Mouse (Mus musculus) stomach, postnatal 0 days (tissue): ENCODE data around the gene Ccdc12. TPM values are rescaled to one million over a fixed set of nuclear protein-coding genes. Genes with fewer than 3 reads are reported as not detected.
A peak's percentile ranks its signal among the peaks of the same experiment; 100 is the strongest.

ENCODE experiments used
- ATAC-seq: fragments of 200-750 bp; cut with Nextera tagmentation; 2 replicates; pipeline ENCODE4 v1.8.0; 2017; ENCODE audit not compliant: low FRiP score, low TSS enrichment
- DNase-seq: peaks from one replicate; pipeline ENCODE4 v3.0.0-alpha.2; 2016; ENCODE audit warnings: low spot score
- H3K27ac ChIP-seq: fragments of 300-500 bp; sonication (generic); replicated peaks from 2 replicates; pipeline ENCODE4 v1.5.1; 2014; ENCODE audit warnings: mild to moderate bottlenecking, control low read depth
- H3K27me3 ChIP-seq: fragments of 300-500 bp; sonication (generic); 2 replicates; pipeline ENCODE4 v1.6.1; 2014; ENCODE audit warnings: low read length; ENCODE audit not compliant: control insufficient read depth, insufficient read depth
- H3K36me3 ChIP-seq: fragments of 300-500 bp; sonication (generic); 2 replicates; pipeline ENCODE4 v1.6.1; 2014; ENCODE audit warnings: low read length, mixed read lengths; ENCODE audit not compliant: control insufficient read depth, insufficient read depth
- H3K4me1 ChIP-seq: fragments of 300-500 bp; sonication (generic); replicated peaks from 2 replicates; pipeline ENCODE4 v1.6.1; 2014; ENCODE audit warnings: antibody characterized with exemption; ENCODE audit not compliant: control insufficient read depth, insufficient read depth
- H3K4me2 ChIP-seq: fragments of 300-500 bp; sonication (generic); replicated peaks from 2 replicates; pipeline ENCODE4 v1.6.1; 2014; ENCODE audit warnings: low read depth, mild to moderate bottlenecking, control low read depth, moderate library complexity
- H3K4me3 ChIP-seq: fragments of 300-500 bp; sonication (generic); 2 replicates; pipeline ENCODE4 v1.5.1; 2014; ENCODE audit warnings: low read depth, low read length, control low read depth
- H3K9ac ChIP-seq: fragments of 300-500 bp; sonication (generic); 2 replicates; pipeline ENCODE4 v1.6.1; 2014; ENCODE audit warnings: mild to moderate bottlenecking, low read length, control low read depth, mixed read lengths
- H3K9me3 ChIP-seq: fragments of 300-500 bp; sonication (generic); 2 replicates; pipeline ENCODE4 v1.6.1; 2016; ENCODE audit warnings: low read length; ENCODE audit not compliant: control insufficient read depth
- CTCF ChIP-seq: IDR thresholded peaks from 2 replicates; pipeline ENCODE4 v1.5.1; 2016; ENCODE audit warnings: antibody characterized with exemption, low read depth, mild to moderate bottlenecking, moderate library complexity
- EP300 ChIP-seq: optimal IDR thresholded peaks from 2 replicates; pipeline ENCODE3; 2016; ENCODE audit warnings: antibody characterized with exemption
- WGBS: fragments of 180-500 bp; shearing (Covaris S2); extraction: QIAGEN DNeasy Blood & Tissue Kit; methylation state at CpG from one replicate; pipeline ENCODE4 v1.1.7; 2014; 5-methylcytosine and 5-hydroxymethylcytosine counted together
- polyA plus RNA-seq: library from polyadenylated mRNA; unstranded; fragments of >200 nt; fragmentation: Nextera tagmentation; extraction: Ambion mirVana; gene quantifications from 2 replicates; pipeline ENCODE4 v1.2.1, GENCODE M21; 2015

Gene Ccdc12
- polyA plus RNA-seq, 1 experiment from 2014 or later, result 139 TPM

- Histone ChIP-seq H3K36me3 (peaks cover 4% of the 10 kb centered on the region; the same call in 1 of the 2 replicates), H3K27me3 (no peaks in the 10 kb centered on the region), H3K4me2 (no peak overlapping the region), H3K9ac (no peak overlapping the region), H3K4me1 (no peaks in the 10 kb centered on the region), H3K9me3 (no peaks in the 10 kb centered on the region), H3K4me3 (no peak overlapping the region), H3K27ac (no peak overlapping the region)
- TF ChIP-seq CTCF (no peak), EP300 (no peak)
- no peak for ATAC-seq
- no peak for DNase-seq
- WGBS, result 94% methylated on average over 1 of the region's 1 CpGs
These were observed 55.2 kb downstream of the Ccdc12 start for GRCm38 (mm10) chr9:110711532-110711931.

- no peak for TF ChIP-seq CTCF
- TF ChIP-seq EP300, result no peak
- H3K36me3 ChIP-seq, result peaks cover 4% of the 10 kb centered on the region; the same call in 1 of the 2 replicates
- H3K4me3 ChIP-seq, result no peak overlapping the region
- no peak overlapping the region for H3K9ac ChIP-seq
- WGBS, result 93% methylated on average over 6 of the region's 6 CpGs
- ATAC-seq (no peak), DNase-seq (no peak)
- no peak overlapping the region for H3K27ac ChIP-seq
- no peaks in the 10 kb centered on the region for H3K27me3 ChIP-seq
- H3K9me3 ChIP-seq, result no peaks in the 10 kb centered on the region
- no peaks in the 10 kb centered on the region for H3K4me1 ChIP-seq
- H3K4me2 ChIP-seq, result no peak overlapping the region
These were observed 55.7 kb downstream of the Ccdc12 start for GRCm38 (mm10) chr9:110711996-110712395.

GRCm38 (mm10) chr9:110712545-110712944 lies 56.2 kb downstream of the Ccdc12 start:
- Histone ChIP-seq H3K4me3 (no peak overlapping the region), H3K27ac (no peak overlapping the region), H3K9me3 (no peaks in the 10 kb centered on the region), H3K4me1 (no peaks in the 10 kb centered on the region), H3K9ac (no peak overlapping the region), H3K27me3 (no peaks in the 10 kb centered on the region), H3K4me2 (no peak overlapping the region), H3K36me3 (peaks cover 4% of the 10 kb centered on the region; the same call in 1 of the 2 replicates)
- no peak for DNase-seq
- WGBS, result 83% methylated on average over 4 of the region's 4 CpGs
- ATAC-seq, result no peak
- TF ChIP-seq EP300 (no peak), CTCF (no peak)

GRCm38 (mm10) chr9:110713389-110713788 lies 57.1 kb downstream of the Ccdc12 start:
- 66% methylated on average over 1 of the region's 1 CpGs for WGBS
- H3K4me3 ChIP-seq, result no peak overlapping the region
- no peaks in the 10 kb centered on the region for H3K4me1 ChIP-seq
- no peak for DNase-seq
- H3K4me2 ChIP-seq, result no peak overlapping the region
- TF ChIP-seq CTCF (no peak), EP300 (no peak)
- no peak overlapping the region for H3K27ac ChIP-seq
- no peaks in the 10 kb centered on the region for H3K27me3 ChIP-seq
- peaks cover 2% of the 10 kb centered on the region; the same call in 1 of the 2 replicates for H3K36me3 ChIP-seq
- H3K9ac ChIP-seq, result no peak overlapping the region
- no peaks in the 10 kb centered on the region for H3K9me3 ChIP-seq
- ATAC-seq, result no peak

- Histone ChIP-seq H3K27ac (no peak overlapping the region), H3K4me3 (no peak overlapping the region), H3K4me2 (no peak overlapping the region), H3K36me3 (no peaks in the 10 kb centered on the region), H3K9me3 (no peaks in the 10 kb centered on the region), H3K27me3 (no peaks in the 10 kb centered on the region), H3K4me1 (no peaks in the 10 kb centered on the region), H3K9ac (no peak overlapping the region)
- TF ChIP-seq CTCF (peak; percentile 59), EP300 (no peak)
- DNase-seq (no peak), ATAC-seq (no peak)
- WGBS, result 35% methylated on average over 1 of the region's 1 CpGs
These were observed 59.1 kb downstream of the Ccdc12 start for GRCm38 (mm10) chr9:110715426-110715825.

DNA sequence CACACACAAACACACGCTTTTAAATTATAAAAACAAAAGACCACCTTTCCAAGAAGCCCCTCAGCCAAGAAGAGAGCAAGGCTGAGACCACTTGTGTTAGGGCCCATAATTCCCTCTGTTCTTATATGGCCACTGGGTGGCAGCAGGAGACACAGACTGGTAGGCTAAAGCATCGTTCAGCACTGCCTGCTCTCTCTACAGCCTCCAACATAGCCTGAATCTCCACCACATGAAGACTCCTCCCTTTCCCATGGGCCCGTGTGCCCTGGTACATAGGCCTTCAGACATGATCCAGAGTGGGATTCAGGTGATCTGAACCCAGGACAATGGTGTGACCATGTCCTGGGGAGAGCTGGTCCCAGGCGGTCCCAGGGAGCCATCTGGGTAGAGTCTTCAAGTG lies 60.5 kb downstream of the Ccdc12 start:
- ATAC-seq, result peak; percentile 70; the same call in 1 of the 2 replicates
- no peaks in the 10 kb centered on the region for H3K27me3 ChIP-seq
- TF ChIP-seq EP300 (no peak), CTCF (peak; percentile 93)
- peak; percentile 50 for DNase-seq
- no peaks in the 10 kb centered on the region for H3K4me1 ChIP-seq
- no peak overlapping the region for H3K27ac ChIP-seq
- no peak overlapping the region for H3K9ac ChIP-seq
- H3K9me3 ChIP-seq, result no peaks in the 10 kb centered on the region
- WGBS, result 35% methylated on average over 4 of the region's 4 CpGs
- no peak overlapping the region for H3K4me2 ChIP-seq
- no peaks in the 10 kb centered on the region for H3K36me3 ChIP-seq
- H3K4me3 ChIP-seq, result no peak overlapping the region
